Mouse (Mus musculus) megakaryocyte progenitor cell, adult 5-6 weeks (primary cell): ENCODE results near the gene Sppl2c. TPM values are rescaled to one million over a fixed set of nuclear protein-coding genes. Genes with fewer than 3 reads are reported as not detected.
A peak's percentile ranks its signal among the peaks of the same experiment; 100 is the strongest.

ENCODE experiments used
- ATAC-seq: replicated peaks from 2 replicates; pipeline ENCODE4 v1.8.0; 2016; ENCODE audit warnings: mild to moderate bottlenecking, moderate TSS enrichment, inconsistent platforms; ENCODE audit not compliant: poor library complexity
- total RNA-seq, 2 experiments: library from RNA; stranded (forward) in 1 of 2; stranded (reverse) in 1 of 2; fragments of 157-497, 149-512 nt in 1 of 2; fragments of 200-1000 nt in 1 of 2; gene quantifications; 2 replicates each; pipeline versions ENCODE4 v1.2.3 to v1.2.4; 2015 to 2017

The Sppl2c gene
- total RNA-seq (2015) (not detected in 2 replicates), total RNA-seq (2017) (not detected in 2 replicates)

DNA sequence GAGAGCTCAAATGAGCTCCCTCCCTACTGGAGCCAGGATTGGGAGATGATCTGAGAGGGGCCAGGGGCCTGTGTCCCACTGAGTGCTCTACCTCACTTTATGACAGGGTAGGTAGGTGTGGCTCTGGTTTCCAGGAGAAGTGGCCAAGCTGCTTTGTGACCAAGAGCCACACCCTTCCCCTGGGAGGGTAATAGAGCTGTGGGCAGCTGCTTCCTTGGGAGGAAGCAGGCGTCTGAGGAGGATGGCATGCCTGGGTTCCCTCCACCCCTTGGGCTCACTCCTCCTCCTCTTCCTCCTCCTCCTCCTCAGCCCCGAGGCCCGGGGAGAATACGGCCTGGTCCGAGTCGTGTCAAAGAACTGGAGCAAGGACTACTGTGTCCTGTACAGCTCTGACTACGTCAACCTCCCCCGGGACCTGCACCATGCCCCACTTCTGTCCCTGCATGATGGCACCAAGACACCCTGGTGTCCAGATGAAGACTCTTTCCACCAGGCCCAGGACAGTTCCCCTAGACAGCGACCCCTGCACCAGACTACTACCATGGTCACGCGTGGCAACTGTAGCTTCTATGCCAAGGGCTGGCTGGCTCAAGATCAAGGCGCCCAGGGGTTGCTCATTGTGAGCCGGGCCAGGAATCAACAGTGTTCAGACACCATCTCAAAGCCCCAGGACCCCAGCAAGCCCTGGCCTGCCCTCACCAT lies at the start of gene Sppl2c:
Sppl2c (plus strand) TSS at position 193 of the 702 bp plus-strand sequence.
- no peak for ATAC-seq

DNA sequence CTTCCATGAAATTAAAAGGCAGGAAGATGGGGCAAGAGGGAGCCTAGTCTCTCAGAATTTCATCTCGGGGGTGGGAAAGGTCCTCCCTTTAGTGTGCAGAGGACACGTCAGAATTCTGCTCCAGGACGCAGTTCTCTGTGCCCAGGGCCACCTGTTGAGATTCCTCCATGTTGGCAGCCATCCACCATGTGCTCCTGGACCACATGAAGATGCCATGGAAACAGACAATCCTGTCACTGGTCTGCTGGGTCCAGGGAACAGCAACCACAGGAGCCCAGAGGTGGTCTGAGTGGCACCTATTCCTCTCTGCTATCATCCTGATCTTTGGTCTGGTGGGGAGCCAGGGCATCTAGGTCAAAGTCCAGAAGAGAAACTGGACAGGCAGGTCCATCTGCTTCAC lies 47.2 kb upstream of the Sppl2c start:
- ATAC-seq, result no peak

DNA sequence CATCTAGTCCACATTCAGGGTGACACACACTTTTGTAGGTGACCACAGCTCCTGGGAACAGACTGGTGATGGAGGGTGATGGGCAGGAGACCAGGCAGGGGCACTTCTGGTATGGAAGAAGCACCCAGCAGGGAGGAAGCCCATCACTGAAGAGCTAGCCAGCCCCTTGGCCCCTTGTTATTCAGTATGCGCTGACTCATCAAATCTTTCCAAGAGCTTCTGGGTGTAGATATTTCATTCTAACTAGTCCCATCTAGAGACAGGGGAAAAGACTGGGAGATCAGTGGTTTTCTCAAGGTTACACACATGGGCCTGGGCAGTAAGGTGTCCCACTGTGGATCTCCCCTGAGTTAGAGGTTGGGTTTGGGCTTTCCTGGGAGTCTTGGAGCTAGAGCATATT lies 41.2 kb upstream of the Sppl2c start:
- no peak for ATAC-seq

DNA sequence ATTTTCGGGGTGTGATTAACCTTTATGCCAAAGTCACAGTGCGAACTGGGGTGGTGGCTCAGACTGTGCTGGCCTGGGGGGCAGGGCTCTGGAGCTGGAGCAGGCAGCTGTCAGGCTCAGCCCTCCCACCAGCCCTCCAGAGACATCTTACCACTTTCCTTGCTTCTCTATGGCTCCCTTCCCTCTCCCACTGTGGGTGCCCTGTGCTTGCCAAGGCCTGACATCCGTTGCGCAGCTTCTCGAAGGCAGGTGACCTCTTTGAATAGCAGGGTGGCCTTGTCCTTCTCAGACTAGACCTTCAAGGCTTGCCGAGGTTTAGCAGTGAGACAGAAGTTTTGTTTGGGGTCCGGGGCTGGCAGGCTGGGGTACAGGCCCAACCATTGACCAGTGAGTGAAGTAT lies 37.3 kb upstream of the Sppl2c start:
- ATAC-seq, result no peak

DNA sequence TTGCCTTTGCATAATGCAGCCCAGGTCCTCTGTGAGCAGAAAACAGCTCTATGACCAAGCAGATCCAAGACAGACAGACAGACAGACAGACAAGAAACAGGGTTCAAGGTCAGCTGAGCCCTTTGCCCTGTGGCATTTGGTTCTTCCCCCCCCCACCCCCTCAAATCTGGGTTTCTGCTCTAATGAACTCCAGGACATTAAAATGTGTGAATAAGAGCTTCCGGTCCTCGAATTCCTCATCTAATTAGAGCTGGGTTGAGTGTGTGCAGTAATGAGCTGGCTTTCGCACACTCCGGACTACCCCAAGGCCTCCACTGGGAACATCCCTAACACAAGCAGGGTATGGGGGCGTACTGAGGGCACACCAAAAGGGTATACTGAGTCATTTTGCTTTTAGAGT lies 35.2 kb upstream of the Sppl2c start:
- ATAC-seq, result no peak

DNA sequence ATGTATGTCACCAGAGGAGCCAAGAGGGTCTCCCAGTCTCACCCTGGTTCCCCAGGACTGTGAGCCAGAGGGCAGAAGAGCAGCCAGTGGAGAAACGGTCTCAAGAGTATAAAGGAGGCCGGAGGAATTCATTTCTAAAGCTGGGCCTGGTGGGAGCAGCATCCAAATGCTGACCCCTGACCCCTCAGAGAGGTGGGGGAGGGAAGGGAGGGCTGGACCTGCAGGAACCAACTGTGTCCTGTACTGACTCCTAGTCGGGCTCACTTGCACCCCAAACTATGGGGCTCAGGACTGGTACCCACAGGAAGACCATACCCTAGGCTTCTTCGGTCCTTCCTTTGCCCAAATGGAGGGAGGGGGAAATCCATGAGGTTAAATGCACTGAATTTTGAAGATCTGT lies 31.8 kb upstream of the Sppl2c start:
- no peak for ATAC-seq

DNA sequence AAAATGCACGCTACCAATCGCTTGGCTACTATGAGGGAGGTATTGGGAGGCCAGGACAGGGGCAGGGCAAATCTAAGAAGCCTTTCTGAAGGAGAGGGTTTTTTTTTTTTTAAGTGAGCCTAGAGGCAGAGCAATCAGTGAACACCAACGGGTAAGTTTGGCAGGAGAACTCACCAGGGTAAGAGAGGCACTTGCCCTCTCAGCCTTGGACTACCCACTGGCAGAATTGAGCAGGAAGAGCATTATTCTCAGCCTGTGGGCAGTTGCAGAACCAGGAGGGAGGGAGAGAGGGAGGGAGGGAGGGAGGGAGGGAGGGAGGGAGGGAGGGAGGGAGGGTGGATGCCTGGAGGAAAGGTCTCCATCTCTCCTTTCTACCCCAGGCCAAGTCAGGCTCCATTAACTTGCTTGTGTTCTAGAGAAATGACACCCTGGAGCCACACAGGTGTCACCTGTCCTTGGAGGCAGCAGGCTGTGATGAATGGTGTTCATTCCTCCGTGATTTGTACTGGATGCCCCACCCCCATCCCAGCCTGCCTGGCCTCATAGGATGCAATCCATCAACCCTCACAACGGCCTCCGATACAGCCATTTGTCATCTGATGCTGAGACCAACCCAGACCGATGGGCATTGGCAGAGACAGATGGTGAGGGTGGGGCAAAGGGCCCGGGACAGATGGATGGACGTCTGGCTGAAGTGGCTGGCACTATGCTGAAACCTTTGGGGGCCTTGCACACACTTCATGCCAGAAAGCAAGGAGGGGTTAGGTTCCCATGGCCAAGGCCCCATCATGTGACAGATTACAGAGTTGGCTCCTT lies 31.1 kb upstream of the Sppl2c start:
- no peak for ATAC-seq

DNA sequence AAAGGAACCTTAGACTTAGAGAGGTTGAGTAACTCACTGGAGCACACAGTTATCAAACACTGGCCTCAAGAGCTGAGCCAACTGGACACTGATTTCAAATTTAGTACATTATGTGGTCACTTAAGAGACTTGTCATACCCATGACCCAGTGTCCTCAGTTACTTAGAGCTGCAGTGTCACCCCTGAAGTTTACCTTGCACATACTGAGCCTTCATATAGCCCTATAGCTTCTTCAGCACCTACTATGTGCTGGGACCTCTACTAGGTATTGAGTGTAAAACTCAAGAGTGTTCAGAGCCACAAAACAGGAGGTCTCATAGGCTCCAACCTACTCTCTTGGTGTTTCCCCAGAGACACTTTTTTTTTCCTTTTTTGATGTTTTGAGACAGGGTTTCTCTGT lies 30.2 kb upstream of the Sppl2c start:
- ATAC-seq, result no peak

DNA sequence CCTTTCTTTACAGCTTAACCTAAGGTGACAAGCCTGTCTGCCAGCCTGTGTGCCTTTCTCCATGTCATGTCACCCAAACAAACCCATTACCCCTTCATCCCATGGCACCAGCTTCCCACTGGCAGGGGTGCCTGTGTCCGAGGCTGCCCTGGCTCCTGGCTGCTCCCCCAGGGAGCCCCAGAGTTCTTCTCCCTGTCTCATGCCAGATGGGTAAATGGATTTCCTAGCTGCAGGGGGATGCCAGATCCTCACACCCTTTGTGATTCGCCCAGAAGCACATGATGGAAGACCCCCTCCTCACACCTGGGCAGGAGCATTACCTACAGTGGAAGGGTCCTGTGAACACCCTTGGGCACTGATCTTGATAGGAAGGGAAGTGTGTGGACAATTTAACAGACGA lies 29.7 kb upstream of the Sppl2c start:
- ATAC-seq, result no peak

DNA sequence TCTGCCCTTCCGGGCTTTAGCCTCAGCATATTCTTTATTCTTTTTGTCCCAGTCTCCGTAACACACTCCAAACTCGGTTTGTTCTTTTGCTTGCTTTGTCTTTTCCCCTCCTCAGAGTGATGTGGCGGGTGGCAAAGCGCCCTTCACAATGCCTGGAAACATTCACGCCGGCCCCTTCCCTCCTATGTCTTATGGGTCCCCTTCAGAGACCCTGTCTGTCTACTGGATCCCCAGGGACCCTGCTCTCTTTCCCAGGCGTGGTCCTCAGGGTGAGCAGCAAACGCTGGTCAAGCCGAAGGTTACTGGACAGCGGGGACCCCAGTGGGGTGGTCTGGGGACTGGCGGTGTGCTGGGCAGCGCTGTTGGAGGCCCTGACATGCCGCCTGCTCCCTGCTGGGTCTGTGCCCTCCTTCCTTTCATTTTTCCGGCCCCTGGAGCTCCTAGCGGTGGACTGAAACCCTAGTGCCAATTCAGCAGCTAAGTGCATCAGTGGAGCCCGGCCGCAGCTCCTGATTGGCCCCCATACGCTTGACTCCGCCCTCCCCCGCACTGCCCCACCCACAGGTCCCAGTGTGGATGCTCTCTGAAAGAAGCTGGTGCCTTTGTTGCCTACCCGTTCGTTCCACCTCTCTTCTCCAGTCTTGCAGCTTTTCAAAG lies 28.4 kb upstream of the Sppl2c start:
- ATAC-seq, result peak; percentile 81

DNA sequence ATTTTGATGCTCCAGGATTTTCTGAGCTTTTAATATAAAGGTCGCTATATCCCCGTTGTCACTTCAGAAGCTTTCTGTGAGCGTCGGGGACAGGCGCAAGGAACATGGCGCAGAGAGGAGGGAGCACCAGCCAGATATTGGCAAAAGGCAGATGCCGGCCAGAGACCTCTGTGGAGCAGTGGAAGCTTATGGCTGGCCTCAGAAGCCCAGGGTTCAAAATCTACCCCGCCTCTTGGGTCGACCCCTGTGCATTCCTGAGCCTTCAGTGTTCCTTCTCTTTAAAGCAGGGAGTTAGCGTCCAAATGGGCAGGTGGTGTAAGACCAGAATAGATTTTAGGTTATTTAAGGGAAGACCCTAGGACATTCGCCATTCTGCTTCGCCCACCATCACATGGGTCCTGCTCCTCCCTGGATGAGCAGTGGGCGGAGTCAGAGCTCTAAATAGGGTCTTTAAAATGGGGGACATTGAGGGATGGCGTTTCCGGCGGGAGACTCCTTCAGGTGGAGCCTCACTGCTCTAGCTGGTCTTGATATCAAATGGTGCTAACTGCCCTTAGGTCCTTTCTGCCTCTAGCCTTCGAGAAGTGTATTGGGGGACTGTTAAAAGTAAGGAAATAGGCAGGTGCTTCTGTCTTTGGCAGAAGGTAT lies 27.7 kb upstream of the Sppl2c start:
- no peak for ATAC-seq

DNA sequence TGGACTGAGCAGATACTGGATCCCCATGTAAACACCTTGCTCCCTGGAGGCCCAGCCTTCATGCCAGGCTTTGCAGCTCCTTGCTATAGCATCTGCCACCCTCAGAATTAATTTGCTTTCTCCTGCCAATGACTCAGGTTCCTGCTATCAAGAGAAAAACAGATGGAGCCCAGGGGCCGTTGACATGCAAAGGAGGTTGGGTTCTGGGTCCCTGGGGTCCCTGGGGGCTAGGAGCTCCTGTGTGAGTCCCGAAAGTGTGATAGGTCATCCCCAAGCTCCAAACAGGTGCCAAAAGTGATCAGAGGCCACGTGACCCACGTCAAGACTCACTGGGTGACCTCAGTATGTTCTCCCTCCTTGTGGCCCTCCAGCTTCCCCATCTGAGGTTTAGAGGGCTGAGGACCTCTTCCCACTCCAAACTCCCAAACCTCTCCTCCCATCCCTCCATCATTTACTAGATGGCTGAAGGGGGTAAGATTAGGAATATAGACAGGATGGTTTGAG lies 26.3 kb upstream of the Sppl2c start:
- no peak for ATAC-seq

DNA sequence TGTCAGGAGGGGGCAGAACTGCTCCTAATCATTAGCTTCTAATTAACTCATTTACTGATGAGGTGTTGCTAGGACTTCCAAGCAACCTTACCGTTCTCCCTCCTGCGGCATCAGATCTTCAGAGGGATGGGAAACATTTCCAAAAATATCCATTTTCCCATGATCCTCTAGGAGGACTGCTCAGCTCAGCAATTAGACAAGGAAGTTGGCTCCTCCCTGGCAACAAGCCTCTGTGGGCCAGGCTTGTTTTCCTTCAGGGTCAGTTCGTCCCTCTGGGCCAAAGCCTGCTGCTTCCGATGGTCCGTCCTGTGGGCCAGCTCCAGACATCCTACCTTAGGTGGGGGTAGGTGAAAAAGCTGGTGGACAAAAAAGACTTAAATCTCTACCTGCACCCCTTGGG lies 25.0 kb upstream of the Sppl2c start:
- ATAC-seq, result no peak

DNA sequence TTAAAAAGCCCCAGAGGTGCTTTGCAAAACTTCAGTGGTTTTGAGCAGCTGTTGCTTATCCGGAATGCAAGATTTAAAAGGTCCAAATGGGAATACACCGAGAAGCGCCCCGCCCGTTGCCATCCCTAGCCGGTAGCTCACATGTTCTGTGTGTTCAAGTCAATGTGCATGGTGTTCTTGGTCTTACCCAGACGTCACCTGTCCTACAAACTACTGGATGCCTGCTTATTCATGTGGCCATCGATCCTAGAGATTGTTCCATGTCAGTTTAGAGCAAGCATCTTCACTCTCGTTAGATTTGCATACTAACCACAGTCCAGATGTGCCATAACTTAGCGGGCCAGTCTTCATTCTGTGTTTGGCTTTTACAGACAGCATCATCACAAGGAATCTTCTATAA lies 21.9 kb upstream of the Sppl2c start:
- no peak for ATAC-seq

DNA sequence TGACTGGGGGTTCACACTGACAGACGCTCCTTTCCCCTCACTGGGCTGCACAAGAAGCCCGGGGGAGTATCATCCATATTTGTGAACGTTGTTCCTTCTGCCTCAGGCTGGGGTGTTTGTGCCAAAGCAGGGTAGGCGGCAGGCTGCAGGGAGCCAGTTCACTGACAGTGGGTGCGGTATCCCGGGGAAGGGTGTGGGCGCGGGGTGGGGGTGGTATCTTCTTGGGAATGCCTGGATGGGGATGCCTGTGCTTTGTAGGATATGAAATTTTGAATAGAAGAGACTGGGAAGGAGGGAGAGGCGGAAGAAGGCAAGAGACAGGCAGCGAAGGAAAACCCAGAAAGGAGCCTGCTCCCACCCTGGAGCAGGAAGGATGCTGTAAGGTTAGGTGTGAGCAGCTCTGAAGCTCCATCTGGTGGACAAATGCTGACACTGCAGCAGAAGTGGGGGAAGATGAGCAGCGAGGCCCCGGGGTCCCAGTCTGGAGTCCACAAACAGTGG lies 14.8 kb upstream of the Sppl2c start:
- ATAC-seq, result peak; percentile 86

DNA sequence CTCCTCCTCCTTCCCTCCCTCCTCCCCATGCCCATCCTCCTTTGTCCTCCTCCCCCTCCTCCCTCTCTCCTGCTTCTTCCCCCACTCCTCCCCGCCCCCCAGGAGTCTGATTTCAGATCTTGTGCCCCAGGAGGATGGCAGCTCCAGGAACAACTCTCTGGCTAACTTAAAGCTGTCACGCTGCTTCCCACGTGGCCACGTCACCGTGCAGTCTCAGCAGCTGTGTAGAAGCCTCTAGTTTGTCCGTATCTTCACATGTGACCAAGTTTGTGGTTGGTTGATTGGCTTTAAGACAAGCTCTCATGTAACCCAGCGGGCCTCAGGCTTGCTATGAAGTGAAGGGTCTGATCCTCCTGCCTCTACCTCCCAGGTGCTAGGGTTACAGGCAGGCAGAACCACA lies 7.2 kb upstream of the Sppl2c start:
- ATAC-seq, result no peak

DNA sequence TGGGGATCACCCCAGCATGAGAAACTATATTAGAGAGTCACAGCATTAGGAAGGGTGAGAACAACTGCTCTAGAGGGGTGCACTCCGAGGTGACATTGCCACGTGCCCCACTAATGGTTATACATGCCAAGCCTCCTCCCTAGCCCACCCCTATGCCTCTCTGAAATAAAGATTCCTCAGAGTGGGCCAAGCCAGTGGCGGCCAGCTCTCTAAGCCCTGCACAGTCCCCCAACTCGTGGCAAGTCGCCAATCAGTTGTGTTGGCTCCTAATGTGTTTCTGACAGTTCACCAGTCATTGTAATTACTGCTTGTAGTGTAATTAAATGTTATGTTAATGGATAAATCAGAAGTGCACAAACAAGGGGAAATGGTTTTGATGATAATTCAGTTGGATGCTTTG lies 6.3 kb upstream of the Sppl2c start:
- ATAC-seq, result no peak

DNA sequence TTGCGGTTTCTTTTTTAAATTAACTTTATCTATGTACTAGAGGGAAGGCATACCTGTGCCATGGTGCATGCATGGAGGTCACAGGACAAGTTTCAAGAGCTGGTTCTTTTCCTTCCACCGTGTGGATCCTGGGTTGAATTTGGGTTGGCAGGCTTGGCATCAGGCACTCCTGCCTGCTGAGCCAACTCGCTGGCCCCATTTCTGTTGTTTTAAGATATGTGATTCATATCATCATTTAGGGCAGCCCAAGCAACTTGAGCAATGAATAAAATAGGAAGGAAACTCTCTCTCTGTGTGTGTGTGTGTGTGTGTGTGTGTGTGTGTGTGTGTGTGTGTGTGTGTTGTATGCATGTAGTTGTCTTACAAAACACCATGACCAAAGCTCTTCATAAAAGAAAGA lies 4.0 kb upstream of the Sppl2c start:
- ATAC-seq, result no peak

DNA sequence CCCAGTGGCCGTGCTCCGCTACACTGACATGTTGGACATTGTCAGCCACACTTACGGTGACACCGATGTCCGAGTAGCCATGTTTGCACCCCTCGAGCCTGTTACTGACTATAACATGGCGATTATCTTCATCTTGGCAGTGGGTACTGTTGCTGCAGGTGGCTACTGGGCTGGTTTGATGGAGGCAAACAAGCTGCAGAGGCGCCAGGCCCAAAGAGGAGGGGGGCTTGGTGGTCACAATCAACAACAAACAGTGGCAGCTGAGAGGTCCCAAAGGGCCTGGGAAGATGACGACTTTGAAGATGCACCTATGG lies 667 bp downstream of the Sppl2c start:
- no peak for ATAC-seq

DNA sequence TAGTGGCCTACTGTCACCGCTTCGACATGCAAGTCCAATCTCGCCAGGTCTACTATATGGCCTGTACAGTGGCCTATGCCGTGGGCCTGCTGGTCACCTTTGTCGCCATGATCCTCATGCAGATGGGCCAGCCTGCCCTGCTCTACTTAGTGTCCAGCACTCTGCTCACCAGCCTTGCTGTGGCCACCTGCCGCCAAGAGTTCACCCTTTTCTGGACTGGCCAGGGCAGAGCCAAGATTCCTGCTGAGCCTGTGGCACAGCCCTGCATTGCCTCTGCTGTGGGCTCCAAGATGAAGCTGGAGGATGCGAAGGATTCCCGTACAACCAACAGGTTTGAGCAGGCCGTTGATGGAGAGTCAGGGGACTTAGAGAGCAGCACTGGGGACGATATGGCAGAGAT lies 1.6 kb downstream of the Sppl2c start:
- ATAC-seq, result no peak

DNA sequence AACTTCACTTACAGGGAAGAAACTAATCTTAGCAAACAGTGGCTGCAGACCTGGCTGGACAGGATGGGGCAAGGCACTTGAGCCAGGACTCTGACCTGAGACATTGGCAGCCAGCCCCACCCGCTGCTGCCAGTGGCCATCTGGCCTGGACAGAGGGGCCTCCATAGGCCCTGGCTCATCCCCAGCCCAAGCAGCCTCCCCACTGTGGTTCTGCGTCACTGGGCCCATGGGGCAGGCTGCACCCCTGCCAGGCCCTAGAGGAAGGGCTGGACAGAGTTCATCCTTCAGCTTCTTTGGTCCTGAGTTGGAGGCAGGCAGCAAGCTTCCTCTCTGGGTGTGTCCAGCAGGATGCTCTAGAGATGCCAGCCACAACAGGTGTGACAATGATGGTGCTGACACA lies 3.9 kb downstream of the Sppl2c start:
- no peak for ATAC-seq
